Mouse (Mus musculus) megakaryocyte, embryonic 14.5 days (primary cell): ENCODE measurements at regions not wholly inside any gene's neighbourhood (a gene's known extent, or its start where the extent isn't known, plus 50 kb on each side); places are given as distances from the start of the nearest gene placed in this dataset.

Experiments
- FLI1 ChIP-seq: IDR thresholded peaks from 2 replicates; pipeline ENCODE4 v1.6.1; 2012; ENCODE audit warnings: low read length, inconsistent platforms, mixed read lengths
- GATA1 ChIP-seq: IDR thresholded peaks from 3 replicates; pipeline ENCODE4 v1.6.1; 2012; ENCODE audit warnings: mixed read lengths, low read length, inconsistent platforms, borderline replicate concordance

GRCm38 (mm10) chr3:133618491-133618890 lies 73.6 kb upstream of the Tet2 start:
- TF ChIP-seq GATA1 (no peak), FLI1 (no peak)
